Mouse (Mus musculus) ES-Bruce4 (cell line): ENCODE measurements at regions not wholly inside any gene's neighbourhood (a gene's known extent, or its start where the extent isn't known, plus 50 kb on each side); places are given as distances from the start of the nearest gene placed in this dataset.

Experiments used
- H3K27ac ChIP-seq: 2 replicates; pipeline ENCODE4 v1.5.1; 2012; ENCODE audit warnings: low read length, inconsistent platforms; ENCODE audit not compliant: insufficient read depth
- H3K27me3 ChIP-seq: 2 replicates; pipeline ENCODE4 v1.6.1; 2012; ENCODE audit warnings: mild to moderate bottlenecking, low read length, inconsistent platforms; ENCODE audit not compliant: control insufficient read depth, poor library complexity, insufficient read depth, severe bottlenecking
- H3K36me3 ChIP-seq: 2 replicates; pipeline ENCODE4 v1.6.1; 2012; ENCODE audit warnings: inconsistent platforms, mild to moderate bottlenecking, low read length, moderate library complexity; ENCODE audit not compliant: control insufficient read depth, poor library complexity, insufficient read depth, severe bottlenecking
- H3K4me1 ChIP-seq: one replicate; pipeline ENCODE4 v1.8.1; 2011; ENCODE audit warnings: low read length; ENCODE audit not compliant: control insufficient read depth, insufficient read depth
- H3K4me3 ChIP-seq: 2 replicates; pipeline ENCODE4 v1.5.1; 2011; ENCODE audit warnings: low read depth, mild to moderate bottlenecking, low read length
- H3K9ac ChIP-seq: 2 replicates; pipeline ENCODE4 v1.6.1; 2012; ENCODE audit warnings: low read depth, mild to moderate bottlenecking, inconsistent platforms; ENCODE audit not compliant: poor library complexity, severe bottlenecking
- H3K9me3 ChIP-seq: replicated peaks from 2 replicates; pipeline ENCODE4 v1.6.1; 2012; ENCODE audit warnings: mild to moderate bottlenecking, low read length, inconsistent platforms; ENCODE audit not compliant: control insufficient read depth, poor library complexity, insufficient read depth, severe bottlenecking
- CTCF ChIP-seq: IDR thresholded peaks from one replicate; pipeline ENCODE4 v1.8.1; 2011; ENCODE audit warnings: low read depth, low read length
- EP300 ChIP-seq: IDR thresholded peaks from 2 replicates; pipeline ENCODE4 v1.6.1; 2011; ENCODE audit warnings: low read depth, low read length; ENCODE audit not compliant: insufficient read depth
- POLR2A ChIP-seq: IDR thresholded peaks from one replicate; pipeline ENCODE4 v1.8.1; 2011; ENCODE audit warnings: low read length; ENCODE audit not compliant: insufficient read depth

GRCm38 (mm10) chr15:87339904-87340303 lies 204.2 kb upstream of the Fam19a5 start:
- Histone ChIP-seq H3K4me1 (no peaks in the 10 kb centered on the region), H3K27me3 (no peaks in the 10 kb centered on the region), H3K4me3 (no peak overlapping the region), H3K36me3 (no peaks in the 10 kb centered on the region), H3K9me3 (no peaks in the 10 kb centered on the region), H3K9ac (no peak overlapping the region), H3K27ac (no peak overlapping the region)
- TF ChIP-seq CTCF: no peak
- TF ChIP-seq POLR2A: no peak
- TF ChIP-seq EP300: no peak

- no peak overlapping the region for H3K9ac ChIP-seq
- no peak overlapping the region for H3K4me3 ChIP-seq
- H3K36me3 ChIP-seq: no peaks in the 10 kb centered on the region
- no peaks in the 10 kb centered on the region for H3K27me3 ChIP-seq
- no peaks in the 10 kb centered on the region for H3K9me3 ChIP-seq
- H3K27ac ChIP-seq: no peak overlapping the region
- no peaks in the 10 kb centered on the region for H3K4me1 ChIP-seq
- no peak for TF ChIP-seq CTCF
- TF ChIP-seq POLR2A: no peak
- TF ChIP-seq EP300: no peak
These were observed 201.4 kb upstream of the Fam19a5 start for GRCm38 (mm10) chr15:87342656-87343055.

- Histone ChIP-seq H3K27ac (no peak overlapping the region), H3K9ac (no peak overlapping the region), H3K4me1 (no peaks in the 10 kb centered on the region), H3K9me3 (no peaks in the 10 kb centered on the region), H3K4me3 (no peak overlapping the region), H3K36me3 (no peaks in the 10 kb centered on the region), H3K27me3 (no peaks in the 10 kb centered on the region)
- TF ChIP-seq EP300 (no peak), CTCF (no peak), POLR2A (no peak)
These were observed 198.3 kb upstream of the Fam19a5 start for GRCm38 (mm10) chr15:87345826-87346225.

DNA sequence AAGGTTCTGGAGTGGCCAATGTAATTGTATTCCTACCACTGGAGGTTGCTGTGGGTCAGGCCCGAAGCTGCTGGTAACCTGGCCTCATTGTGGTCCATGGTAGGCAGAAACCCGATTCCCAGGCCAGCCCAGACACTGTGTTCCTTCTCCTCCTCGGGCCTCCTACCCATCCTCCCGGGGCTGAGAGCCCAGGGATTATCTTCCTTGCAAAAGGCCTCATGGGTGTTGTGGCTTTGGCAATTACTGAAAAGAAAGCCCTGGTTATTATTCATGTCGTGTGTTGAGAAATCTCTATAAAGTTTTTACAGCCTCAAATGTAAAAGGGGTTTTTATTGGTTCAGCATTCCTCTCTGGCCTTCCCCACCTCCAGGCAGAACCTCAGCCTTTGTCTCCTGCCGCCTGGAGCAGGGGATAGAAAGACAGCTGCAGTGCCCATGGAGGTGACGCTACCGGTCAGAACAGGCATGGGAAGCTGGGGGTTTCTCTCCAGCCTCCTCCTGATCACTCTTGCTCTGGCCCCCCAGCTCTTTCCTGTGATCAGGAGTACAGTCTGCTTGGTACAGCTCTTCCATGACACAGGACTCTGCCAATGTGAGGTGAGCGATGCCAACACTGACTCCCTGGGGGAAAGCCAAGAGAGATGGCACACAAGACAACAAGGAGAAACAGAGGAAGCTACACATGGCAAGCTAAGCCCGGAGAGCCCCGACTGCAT lies 194.4 kb upstream of the Fam19a5 start:
- Histone ChIP-seq H3K9me3 (no peaks in the 10 kb centered on the region; the same call in 1 of the 2 replicates), H3K9ac (no peak overlapping the region), H3K4me3 (no peak overlapping the region), H3K36me3 (no peaks in the 10 kb centered on the region), H3K4me1 (no peaks in the 10 kb centered on the region), H3K27me3 (no peaks in the 10 kb centered on the region), H3K27ac (no peak overlapping the region)
- no peak for TF ChIP-seq CTCF
- TF ChIP-seq EP300: no peak
- TF ChIP-seq POLR2A: no peak

GRCm38 (mm10) chr15:87352812-87353211 lies 191.3 kb upstream of the Fam19a5 start:
- Histone ChIP-seq H3K27ac (no peak overlapping the region), H3K9ac (no peak overlapping the region)

DNA sequence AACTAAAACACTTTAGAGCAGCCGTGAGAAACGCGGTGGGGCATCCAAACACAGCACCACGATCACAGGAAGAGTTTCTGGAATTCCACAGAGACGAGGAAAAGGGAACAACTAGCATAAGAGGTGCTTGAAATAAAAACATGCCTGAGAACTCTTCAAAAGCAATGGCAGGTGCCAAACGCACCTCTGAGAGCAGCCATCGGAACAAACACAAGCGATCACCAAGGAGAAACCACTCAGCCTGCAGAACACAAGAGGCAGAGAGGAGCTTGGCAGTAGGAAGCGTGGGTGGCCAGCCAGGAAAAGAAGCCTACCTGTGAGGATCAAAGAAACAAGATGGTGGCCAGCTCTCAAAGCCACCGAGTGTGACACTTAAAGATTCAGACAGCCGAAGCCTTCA lies 190.2 kb upstream of the Fam19a5 start:
- no peaks in the 10 kb centered on the region for H3K4me1 ChIP-seq

More at GRCm38 (mm10) chr15:87352812-87353211, 191.3 kb upstream of the Fam19a5 start:
- Histone ChIP-seq H3K4me3 (no peak overlapping the region), H3K27me3 (no peaks in the 10 kb centered on the region), H3K9me3 (no peaks in the 10 kb centered on the region; the same call in 1 of the 2 replicates), H3K36me3 (no peaks in the 10 kb centered on the region), H3K4me1 (no peaks in the 10 kb centered on the region)
- no peak for TF ChIP-seq EP300
- TF ChIP-seq CTCF: no peak
- no peak for TF ChIP-seq POLR2A

More for the DNA sequence above, 190.2 kb upstream of the Fam19a5 start:
- Histone ChIP-seq H3K4me3 (no peak overlapping the region), H3K27ac (no peak overlapping the region), H3K36me3 (no peaks in the 10 kb centered on the region), H3K9ac (no peak overlapping the region), H3K27me3 (no peaks in the 10 kb centered on the region), H3K9me3 (no peaks in the 10 kb centered on the region; the same call in 1 of the 2 replicates)
- TF ChIP-seq CTCF (no peak), POLR2A (no peak)
